Mouse (Mus musculus) kidney, postnatal 0 days (tissue): ENCODE data around the gene Myct1. TPM values are rescaled to one million over a fixed set of nuclear protein-coding genes. Genes with fewer than 3 reads are reported as not detected.

Source experiments
- ATAC-seq: fragments of 200-750 bp; cut with Nextera tagmentation; replicated peaks from 2 replicates; pipeline ENCODE4 v1.8.0; 2017; ENCODE audit warnings: low read depth, moderate number of reproducible peaks, moderate TSS enrichment, moderate library complexity; ENCODE audit not compliant: low FRiP score
- DNase-seq: peaks from one replicate; pipeline ENCODE4 v3.0.0-alpha.2; 2016; ENCODE audit warnings: low spot score
- H3K27ac ChIP-seq: fragments of 300-500 bp; sonication (generic); 2 replicates; pipeline ENCODE4 v1.5.1; 2014; ENCODE audit warnings: mild to moderate bottlenecking
- H3K27me3 ChIP-seq: fragments of 300-500 bp; sonication (generic); 2 replicates; pipeline ENCODE4 v1.6.1; 2014; ENCODE audit warnings: low read length, mixed read lengths; ENCODE audit not compliant: insufficient read depth
- H3K36me3 ChIP-seq: fragments of 300-500 bp; sonication (generic); 2 replicates; pipeline ENCODE4 v1.6.1; 2014; ENCODE audit warnings: low read length, mixed read lengths; ENCODE audit not compliant: insufficient read depth
- H3K4me1 ChIP-seq: fragments of 300-500 bp; sonication (generic); replicated peaks from 2 replicates; pipeline ENCODE4 v1.6.1; 2014; ENCODE audit warnings: antibody characterized with exemption, low read length, mixed read lengths; ENCODE audit not compliant: insufficient read depth
- H3K4me2 ChIP-seq: fragments of 300-500 bp; sonication (generic); 2 replicates; pipeline ENCODE4 v1.6.1; 2014; ENCODE audit warnings: mild to moderate bottlenecking, low read length, moderate library complexity, mixed read lengths
- H3K4me3 ChIP-seq: fragments of 300-500 bp; sonication (generic); replicated peaks from 2 replicates; pipeline ENCODE4 v1.5.1; 2014; ENCODE audit warnings: low read depth, low read length
- H3K9ac ChIP-seq: fragments of 300-500 bp; sonication (generic); 2 replicates; pipeline ENCODE4 v1.6.1; 2014; ENCODE audit warnings: low read depth, low read length
- H3K9me3 ChIP-seq: fragments of 300-500 bp; sonication (generic); replicated peaks from 2 replicates; pipeline ENCODE4 v1.6.1; 2016; ENCODE audit warnings: low read length, inconsistent platforms, mixed read lengths
- CTCF ChIP-seq: IDR thresholded peaks from 2 replicates; pipeline ENCODE4 v1.5.1; 2016; ENCODE audit warnings: antibody characterized with exemption, low read depth, mild to moderate bottlenecking, moderate library complexity
- WGBS: fragments of 180-500 bp; shearing (Covaris S2); extraction: QIAGEN DNeasy Blood & Tissue Kit; methylation state at CpG from one replicate; pipeline ENCODE4 v1.1.7; 2014; 5-methylcytosine and 5-hydroxymethylcytosine counted together
- polyA plus RNA-seq: library from polyadenylated mRNA; unstranded; fragments of >200 nt; fragmentation: Nextera tagmentation; extraction: Ambion mirVana; gene quantifications from 2 replicates; pipeline ENCODE4 v1.2.1, GENCODE M21; 2015

The Myct1 gene
- polyA plus RNA-seq, 1 experiment from 2014 or later, result 12.4 TPM

DNA sequence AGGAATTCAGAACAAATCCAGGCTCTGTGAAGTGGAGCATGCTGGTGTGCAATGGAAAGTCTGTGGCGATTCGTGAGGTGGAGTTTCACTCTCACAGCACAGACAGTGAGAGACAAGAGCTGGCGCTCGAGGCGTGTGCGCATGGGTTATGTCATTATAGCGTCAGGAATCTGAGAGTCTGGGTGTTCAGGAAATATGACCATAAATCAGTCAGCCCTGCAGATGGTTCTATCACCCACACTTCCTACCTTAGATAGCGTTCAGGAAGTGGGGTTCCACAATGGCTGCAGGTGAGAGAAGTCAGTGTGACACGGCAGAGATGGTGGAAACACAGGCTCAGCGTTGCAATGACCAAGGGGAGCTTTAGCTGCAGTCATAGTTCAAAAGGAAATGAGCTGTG, 9.9 kb downstream of the Myct1 start:
- Histone ChIP-seq H3K4me2 (peak overlapping the region; percentile 23; the same call in 1 of the 2 replicates), H3K36me3 (no peaks in the 10 kb centered on the region), H3K27me3 (no peaks in the 10 kb centered on the region), H3K4me3 (no peak overlapping the region), H3K9ac (no peak overlapping the region), H3K27ac (no peak overlapping the region), H3K4me1 (no peaks in the 10 kb centered on the region), H3K9me3 (no peaks in the 10 kb centered on the region)
- WGBS, result 66% methylated on average over 10 of the region's 10 CpGs
- ATAC-seq (no peak), DNase-seq (peak; percentile 29)
- TF ChIP-seq CTCF, result no peak

GRCm38 (mm10) chr10:5604371-5604770, 10.8 kb downstream of the Myct1 start:
- no peak overlapping the region for H3K4me2 ChIP-seq
- no peak for DNase-seq
- H3K9me3 ChIP-seq, result no peaks in the 10 kb centered on the region
- ATAC-seq, result no peak
- no peak overlapping the region for H3K4me3 ChIP-seq
- H3K4me1 ChIP-seq, result no peaks in the 10 kb centered on the region
- H3K36me3 ChIP-seq, result no peaks in the 10 kb centered on the region
- TF ChIP-seq CTCF, result no peak
- H3K27me3 ChIP-seq, result no peaks in the 10 kb centered on the region
- peak overlapping the region; percentile 36 for H3K27ac ChIP-seq
- 75% methylated on average over 13 of the region's 13 CpGs for WGBS
- no peak overlapping the region for H3K9ac ChIP-seq

GRCm38 (mm10) chr10:5608874-5609273, 15.3 kb downstream of the Myct1 start:
- DNase-seq, result peak; percentile 13
- WGBS, result 59% methylated on average over 3 of the region's 3 CpGs
- no peaks in the 10 kb centered on the region for H3K27me3 ChIP-seq
- H3K4me2 ChIP-seq, result no peak overlapping the region
- H3K4me1 ChIP-seq, result no peaks in the 10 kb centered on the region
- H3K4me3 ChIP-seq, result no peak overlapping the region
- H3K9ac ChIP-seq, result no peak overlapping the region
- no peaks in the 10 kb centered on the region for H3K36me3 ChIP-seq
- no peak for ATAC-seq
- H3K9me3 ChIP-seq, result no peaks in the 10 kb centered on the region
- H3K27ac ChIP-seq, result no peak overlapping the region
- TF ChIP-seq CTCF, result no peak

GRCm38 (mm10) chr10:5615186-5616040, 21.8 kb downstream of the Myct1 start:
- no peak for ATAC-seq
- DNase-seq, result no peak
- WGBS, result 72% methylated on average over 13 of the region's 13 CpGs
- no peak overlapping the region for H3K4me2 ChIP-seq
- H3K4me3 ChIP-seq, result no peak overlapping the region
- H3K9ac ChIP-seq, result no peak overlapping the region
- no peaks in the 10 kb centered on the region for H3K36me3 ChIP-seq
- H3K4me1 ChIP-seq, result no peaks in the 10 kb centered on the region
- no peak overlapping the region for H3K27ac ChIP-seq
- no peaks in the 10 kb centered on the region for H3K27me3 ChIP-seq
- TF ChIP-seq CTCF, result no peak
- no peaks in the 10 kb centered on the region for H3K9me3 ChIP-seq

GRCm38 (mm10) chr10:5626268-5626667, 32.7 kb downstream of the Myct1 start:
- ATAC-seq, result no peak
- Histone ChIP-seq H3K27ac (no peak overlapping the region), H3K4me1 (no peaks in the 10 kb centered on the region), H3K9me3 (no peaks in the 10 kb centered on the region), H3K4me2 (no peak overlapping the region), H3K4me3 (no peak overlapping the region), H3K9ac (no peak overlapping the region), H3K27me3 (no peaks in the 10 kb centered on the region), H3K36me3 (no peaks in the 10 kb centered on the region)
- DNase-seq, result no peak
- no peak for TF ChIP-seq CTCF
- WGBS, result 72% methylated on average over 5 of the region's 5 CpGs

DNA sequence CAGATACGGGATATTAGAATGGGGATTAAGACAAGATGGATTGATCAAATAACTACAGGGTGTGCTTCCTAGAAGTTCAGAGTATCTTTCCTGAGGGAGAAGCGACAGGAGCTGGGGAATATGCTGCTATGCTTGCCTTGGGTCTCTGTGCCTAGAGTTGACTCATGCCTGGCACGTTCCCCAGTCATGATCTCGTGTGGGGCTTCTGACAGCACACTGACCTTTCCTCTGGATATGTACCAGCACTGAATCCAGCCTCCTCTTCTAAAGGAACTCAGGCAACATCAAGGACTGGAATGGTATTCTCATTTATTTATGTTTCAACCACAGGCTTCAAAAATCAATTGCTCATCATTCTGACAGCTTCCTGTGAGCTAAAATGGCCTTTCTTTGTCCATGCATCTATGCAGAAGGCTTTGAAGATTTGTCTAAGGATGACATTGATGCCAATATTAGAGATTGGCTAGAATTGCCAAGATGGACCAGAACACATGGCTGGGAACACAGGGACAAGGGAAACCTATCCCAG, 40.2 kb downstream of the Myct1 start:
- TF ChIP-seq CTCF, result no peak
- Histone ChIP-seq H3K36me3 (no peaks in the 10 kb centered on the region), H3K27me3 (no peaks in the 10 kb centered on the region), H3K9ac (no peak overlapping the region), H3K4me2 (no peak overlapping the region), H3K4me1 (no peaks in the 10 kb centered on the region), H3K4me3 (no peak overlapping the region), H3K27ac (no peak overlapping the region), H3K9me3 (no peaks in the 10 kb centered on the region)
- 68% methylated on average over 4 of the region's 4 CpGs for WGBS
- ATAC-seq (no peak), DNase-seq (no peak)
